Mouse (Mus musculus): ENCODE data around the gene Fam114a1. TPM values are rescaled to one million over a fixed set of nuclear protein-coding genes. Genes with fewer than 3 reads are reported as not detected.

Fam114a1 gene
- 50.2 and 56.0 TPM in 2 replicates for polyA plus RNA-seq (2014; fragmentation: Nextera tagmentation; extraction: Ambion mirVana)

- peak; percentile 87 for ATAC-seq (ENCODE audit: insufficient number of reproducible peaks, insufficient read depth, low FRiP score, low read depth)
- peak within 1 kb of the TSS; percentile 83 for H3K9ac ChIP-seq (replicated peaks; ENCODE audit: low read depth, low read length)
- no peaks in the 10 kb centered on the region for H3K9me3 ChIP-seq (ENCODE audit: control insufficient read depth, low read depth, low read length)
- peaks cover 6% of the 10 kb centered on the region; the same call in 1 of the 2 replicates for H3K4me1 ChIP-seq (ENCODE audit: control insufficient read depth, insufficient read depth, low read length)
- peak within 1 kb of the TSS; percentile 83 for H3K4me2 ChIP-seq (replicated peaks; ENCODE audit: low read depth, low read length)
- under 1% methylated on average over 64 of the region's 68 CpGs for WGBS
- H3K36me3 ChIP-seq (ENCODE audit: control insufficient read depth, insufficient read depth, low read length): peaks cover 5% of the 10 kb centered on the region; the same call in 1 of the 2 replicates
- peak within 1 kb of the TSS; percentile 75 for H3K27ac ChIP-seq (ENCODE audit: low read length)
- no peaks in the 10 kb centered on the region for H3K27me3 ChIP-seq (ENCODE audit: control insufficient read depth, insufficient read depth, low read length)
- peak within 1 kb of the TSS; percentile 73 for H3K4me3 ChIP-seq (ENCODE audit: low read depth, low read length)
Measured at GRCm38 (mm10) chr5:64969861-64970771, at the start of gene Fam114a1. TSS of gene Fam114a1 (plus strand) at chr5:64970071.

- 89% methylated on average over 5 of the region's 5 CpGs for WGBS
- Histone ChIP-seq H3K36me3 (ENCODE audit: control insufficient read depth, insufficient read depth, low read length) (no peaks in the 10 kb centered on the region), H3K27me3 (ENCODE audit: control insufficient read depth, insufficient read depth, low read length) (no peaks in the 10 kb centered on the region), H3K4me1 (ENCODE audit: control insufficient read depth, insufficient read depth, low read length) (no peaks in the 10 kb centered on the region), H3K9me3 (ENCODE audit: control insufficient read depth, low read depth, low read length) (no peaks in the 10 kb centered on the region), H3K9ac (replicated peaks; ENCODE audit: low read depth, low read length) (no peak overlapping the region), H3K27ac (ENCODE audit: low read length) (no peak overlapping the region), H3K4me3 (ENCODE audit: low read depth, low read length) (no peak overlapping the region), H3K4me2 (replicated peaks; ENCODE audit: low read depth, low read length) (no peak overlapping the region)
- no peak for ATAC-seq (ENCODE audit: insufficient number of reproducible peaks, insufficient read depth, low FRiP score, low read depth)
Measured at GRCm38 (mm10) chr5:64922891-64923381, 46.9 kb upstream of the Fam114a1 start.

GRCm38 (mm10) chr5:64932215-64932614 lies 37.7 kb upstream of the Fam114a1 start:
- no peak overlapping the region for H3K27ac ChIP-seq (ENCODE audit: low read length)
- H3K9me3 ChIP-seq (ENCODE audit: control insufficient read depth, low read depth, low read length): no peaks in the 10 kb centered on the region
- H3K36me3 ChIP-seq (ENCODE audit: control insufficient read depth, insufficient read depth, low read length): no peaks in the 10 kb centered on the region
- no peak overlapping the region for H3K4me2 ChIP-seq (replicated peaks; ENCODE audit: low read depth, low read length)
- WGBS: 63% methylated on average over 3 of the region's 3 CpGs
- H3K4me1 ChIP-seq (ENCODE audit: control insufficient read depth, insufficient read depth, low read length): no peaks in the 10 kb centered on the region
- no peak for ATAC-seq (ENCODE audit: insufficient number of reproducible peaks, insufficient read depth, low FRiP score, low read depth)
- no peaks in the 10 kb centered on the region for H3K27me3 ChIP-seq (ENCODE audit: control insufficient read depth, insufficient read depth, low read length)
- no peak overlapping the region for H3K9ac ChIP-seq (replicated peaks; ENCODE audit: low read depth, low read length)
- no peak overlapping the region for H3K4me3 ChIP-seq (ENCODE audit: low read depth, low read length)

GRCm38 (mm10) chr5:64932775-64933174 lies 37.1 kb upstream of the Fam114a1 start:
- no peak overlapping the region for H3K27ac ChIP-seq (ENCODE audit: low read length)
- WGBS: 86% methylated on average over 15 of the region's 15 CpGs
- no peak overlapping the region for H3K4me2 ChIP-seq (replicated peaks; ENCODE audit: low read depth, low read length)
- H3K9ac ChIP-seq (replicated peaks; ENCODE audit: low read depth, low read length): no peak overlapping the region
- no peaks in the 10 kb centered on the region for H3K9me3 ChIP-seq (ENCODE audit: control insufficient read depth, low read depth, low read length)
- no peaks in the 10 kb centered on the region for H3K27me3 ChIP-seq (ENCODE audit: control insufficient read depth, insufficient read depth, low read length)
- H3K4me3 ChIP-seq (ENCODE audit: low read depth, low read length): no peak overlapping the region
- H3K36me3 ChIP-seq (ENCODE audit: control insufficient read depth, insufficient read depth, low read length): no peaks in the 10 kb centered on the region
- no peaks in the 10 kb centered on the region for H3K4me1 ChIP-seq (ENCODE audit: control insufficient read depth, insufficient read depth, low read length)
- ATAC-seq (ENCODE audit: insufficient number of reproducible peaks, insufficient read depth, low FRiP score, low read depth): no peak

- Histone ChIP-seq H3K27ac (ENCODE audit: low read length) (no peak overlapping the region), H3K4me2 (replicated peaks; ENCODE audit: low read depth, low read length) (no peak overlapping the region), H3K36me3 (ENCODE audit: control insufficient read depth, insufficient read depth, low read length) (no peaks in the 10 kb centered on the region), H3K9me3 (ENCODE audit: control insufficient read depth, low read depth, low read length) (no peaks in the 10 kb centered on the region), H3K4me1 (ENCODE audit: control insufficient read depth, insufficient read depth, low read length) (no peaks in the 10 kb centered on the region), H3K9ac (replicated peaks; ENCODE audit: low read depth, low read length) (no peak overlapping the region), H3K27me3 (ENCODE audit: control insufficient read depth, insufficient read depth, low read length) (no peaks in the 10 kb centered on the region), H3K4me3 (ENCODE audit: low read depth, low read length) (no peak overlapping the region)
- WGBS: 71% methylated on average over 5 of the region's 5 CpGs
- ATAC-seq (ENCODE audit: insufficient number of reproducible peaks, insufficient read depth, low FRiP score, low read depth): no peak
Measured at GRCm38 (mm10) chr5:64951486-64951885, 18.4 kb upstream of the Fam114a1 start.

GRCm38 (mm10) chr5:64954931-64955330 lies 14.9 kb upstream of the Fam114a1 start:
- no peak overlapping the region for H3K9ac ChIP-seq (replicated peaks; ENCODE audit: low read depth, low read length)
- ATAC-seq (ENCODE audit: insufficient number of reproducible peaks, insufficient read depth, low FRiP score, low read depth): no peak
- 69% methylated on average over 8 of the region's 8 CpGs for WGBS
- H3K4me3 ChIP-seq (ENCODE audit: low read depth, low read length): no peak overlapping the region
- H3K4me1 ChIP-seq (ENCODE audit: control insufficient read depth, insufficient read depth, low read length): no peaks in the 10 kb centered on the region
- no peak overlapping the region for H3K4me2 ChIP-seq (replicated peaks; ENCODE audit: low read depth, low read length)
- H3K27me3 ChIP-seq (ENCODE audit: control insufficient read depth, insufficient read depth, low read length): no peaks in the 10 kb centered on the region
- no peaks in the 10 kb centered on the region for H3K9me3 ChIP-seq (ENCODE audit: control insufficient read depth, low read depth, low read length)
- no peak overlapping the region for H3K27ac ChIP-seq (ENCODE audit: low read length)
- H3K36me3 ChIP-seq (ENCODE audit: control insufficient read depth, insufficient read depth, low read length): no peaks in the 10 kb centered on the region

- WGBS: 78% methylated on average over 22 of the region's 22 CpGs
- Histone ChIP-seq H3K9ac (replicated peaks; ENCODE audit: low read depth, low read length) (no peak overlapping the region), H3K36me3 (ENCODE audit: control insufficient read depth, insufficient read depth, low read length) (no peaks in the 10 kb centered on the region), H3K27ac (ENCODE audit: low read length) (no peak overlapping the region), H3K9me3 (ENCODE audit: control insufficient read depth, low read depth, low read length) (no peaks in the 10 kb centered on the region), H3K27me3 (ENCODE audit: control insufficient read depth, insufficient read depth, low read length) (no peaks in the 10 kb centered on the region), H3K4me3 (ENCODE audit: low read depth, low read length) (no peak overlapping the region), H3K4me2 (replicated peaks; ENCODE audit: low read depth, low read length) (no peak overlapping the region), H3K4me1 (ENCODE audit: control insufficient read depth, insufficient read depth, low read length) (no peaks in the 10 kb centered on the region)
- ATAC-seq (ENCODE audit: insufficient number of reproducible peaks, insufficient read depth, low FRiP score, low read depth): no peak
Measured at GRCm38 (mm10) chr5:64958991-64959842, 10.7 kb upstream of the Fam114a1 start.

GRCm38 (mm10) chr5:64959843-64960230 lies 10.0 kb upstream of the Fam114a1 start, which contains the start of gene Tlr6:
TSS of gene Tlr6 (minus strand) at chr5:64960097.
- Histone ChIP-seq H3K9me3 (ENCODE audit: control insufficient read depth, low read depth, low read length) (no peaks in the 10 kb centered on the region), H3K9ac (replicated peaks; ENCODE audit: low read depth, low read length) (no peak within 1 kb of the TSS), H3K4me1 (ENCODE audit: control insufficient read depth, insufficient read depth, low read length) (no peaks in the 10 kb centered on the region), H3K4me2 (replicated peaks; ENCODE audit: low read depth, low read length) (no peak within 1 kb of the TSS), H3K27me3 (ENCODE audit: control insufficient read depth, insufficient read depth, low read length) (no peaks in the 10 kb centered on the region), H3K36me3 (ENCODE audit: control insufficient read depth, insufficient read depth, low read length) (no peaks in the 10 kb centered on the region), H3K4me3 (ENCODE audit: low read depth, low read length) (no peak within 1 kb of the TSS), H3K27ac (ENCODE audit: low read length) (no peak within 1 kb of the TSS)
- WGBS: 72% methylated on average over 13 of the region's 13 CpGs
- no peak for ATAC-seq (ENCODE audit: insufficient number of reproducible peaks, insufficient read depth, low FRiP score, low read depth)

Data from stomach, embryonic 14.5 days (tissue).